Mouse (Mus musculus) right cerebral cortex, postnatal 10 days (tissue): Measurements from ENCODE around the gene Surf4.

Experiments
- DNase-seq, 2 experiments: peaks; one replicate each; pipeline ENCODE4 v3.0.0; 2021; ENCODE audit warnings: low spot score in 2 of 2

Gene Surf4

GRCm38 (mm10) chr2:26930390-26930789 is 3.3 kb downstream of the Surf4 start:
- peak; percentile 72 to 77 for DNase-seq

- DNase-seq = no peak
Measured at GRCm38 (mm10) chr2:26927745-26928476, 5.8 kb downstream of the Surf4 start.

GRCm38 (mm10) chr2:26921784-26922183 is 11.9 kb downstream of the Surf4 start:
- no peak for DNase-seq

GRCm38 (mm10) chr2:26920190-26920855 is 13.4 kb downstream of the Surf4 start:
- DNase-seq = no peak

- no peak for DNase-seq
Measured at GRCm38 (mm10) chr2:26919684-26920083, 14.0 kb downstream of the Surf4 start.

- DNase-seq = no peak
Measured at GRCm38 (mm10) chr2:26916738-26917137, 17.0 kb downstream of the Surf4 start.

GRCm38 (mm10) chr2:26915927-26916728 is 17.6 kb downstream of the Surf4 start, which contains the start of the genes Surf2 and Surf1:
Gene Surf2, plus strand, starts transcription at chr2:26916367.
Gene Surf1, minus strand, starts transcription at chr2:26916530.
- peak; percentile 91 to 94 for DNase-seq

- no peak for DNase-seq
Measured at GRCm38 (mm10) chr2:26914148-26914941, 19.4 kb downstream of the Surf4 start.

GRCm38 (mm10) chr2:26913416-26914147 is 20.1 kb downstream of the Surf4 start:
- no peak for DNase-seq

GRCm38 (mm10) chr2:26912253-26912770 is 21.4 kb downstream of the Surf4 start:
- DNase-seq = no peak

- DNase-seq = peak; percentile 77 to 83
Measured at GRCm38 (mm10) chr2:26910994-26911765, 22.5 kb downstream of the Surf4 start.

GRCm38 (mm10) chr2:26910124-26910993 is 23.4 kb downstream of the Surf4 start, which contains the start of the genes Med22 and Rpl7a:
Gene Med22, minus strand, starts transcription at chr2:26910677.
Gene Rpl7a, plus strand, starts transcription at chr2:26910764.
- DNase-seq = peak; percentile 99 to 100

- DNase-seq = no peak
Measured at GRCm38 (mm10) chr2:26909387-26909784, 24.3 kb downstream of the Surf4 start.

GRCm38 (mm10) chr2:26908710-26909386 is 24.9 kb downstream of the Surf4 start:
- no peak for DNase-seq

GRCm38 (mm10) chr2:26907109-26907508 is 26.6 kb downstream of the Surf4 start:
- DNase-seq = no peak

GRCm38 (mm10) chr2:26906431-26906830 is 27.3 kb downstream of the Surf4 start:
- peak in 1 of 2 experiments; percentile 9 for DNase-seq

- DNase-seq = no peak
Measured at GRCm38 (mm10) chr2:26905936-26906335, 27.8 kb downstream of the Surf4 start.

GRCm38 (mm10) chr2:26903311-26903710 is 30.4 kb downstream of the Surf4 start:
- DNase-seq = no peak
